Mouse (Mus musculus) limb, embryonic 11.5 days (tissue): ENCODE measurements at regions not wholly inside any gene's neighbourhood (a gene's known extent, or its start where the extent isn't known, plus 50 kb on each side); places are given as distances from the start of the nearest gene placed in this dataset.

ENCODE experiments used
- ATAC-seq: fragments of 200-750 bp; cut with Nextera tagmentation; 2 replicates; pipeline ENCODE4 v1.8.0; 2017; ENCODE audit warnings: low read depth; ENCODE audit not compliant: insufficient number of reproducible peaks, low FRiP score, low TSS enrichment
- DNase-seq: peaks from one replicate; pipeline ENCODE4 v3.0.0-alpha.2; 2015; ENCODE audit warnings: low spot score
- H3K27ac ChIP-seq: fragments of 300-500 bp; sonication (generic); replicated peaks from 2 replicates; pipeline ENCODE4 v1.5.1; 2014; ENCODE audit warnings: low read depth, mild to moderate bottlenecking, low read length
- H3K27me3 ChIP-seq: fragments of 300-500 bp; sonication (generic); 2 replicates; pipeline ENCODE4 v1.6.1; 2014; ENCODE audit warnings: mild to moderate bottlenecking, low read length, mixed read lengths; ENCODE audit not compliant: control insufficient read depth, insufficient read depth
- H3K36me3 ChIP-seq: fragments of 300-500 bp; sonication (generic); 2 replicates; pipeline ENCODE4 v1.6.1; 2014; ENCODE audit warnings: mild to moderate bottlenecking, low read length, moderate library complexity, mixed read lengths; ENCODE audit not compliant: control insufficient read depth, insufficient read depth
- H3K4me1 ChIP-seq: fragments of 300-500 bp; sonication (generic); 2 replicates; pipeline ENCODE4 v1.6.1; 2014; ENCODE audit warnings: low read length, mixed read lengths; ENCODE audit not compliant: control insufficient read depth, insufficient read depth
- H3K4me2 ChIP-seq: fragments of 300-500 bp; sonication (generic); 2 replicates; pipeline ENCODE4 v1.6.1; 2014; ENCODE audit warnings: low read depth, mild to moderate bottlenecking, moderate library complexity; ENCODE audit not compliant: severe bottlenecking
- H3K4me3 ChIP-seq: fragments of 300-500 bp; sonication (generic); 2 replicates; pipeline ENCODE4 v1.5.1; 2014; ENCODE audit warnings: low read depth, low read length
- H3K9ac ChIP-seq: fragments of 300-500 bp; sonication (generic); 2 replicates; pipeline ENCODE4 v1.6.1; 2014; ENCODE audit warnings: mild to moderate bottlenecking, low read length
- H3K9me3 ChIP-seq: fragments of 300-500 bp; sonication (generic); 2 replicates; pipeline ENCODE4 v1.6.1; 2016; ENCODE audit warnings: low read length; ENCODE audit not compliant: control insufficient read depth
- WGBS: fragments of 180-500 bp; shearing (Covaris S2); extraction: QIAGEN DNeasy Blood & Tissue Kit; methylation state at CpG from one replicate; pipeline ENCODE4 v1.1.7; 2014; 5-methylcytosine and 5-hydroxymethylcytosine counted together

GRCm38 (mm10) chr16:21340136-21340535, 82.8 kb upstream of the Vps8 start:
- Histone ChIP-seq H3K27me3 (no peaks in the 10 kb centered on the region), H3K4me2 (no peak overlapping the region), H3K9ac (no peak overlapping the region), H3K9me3 (no peaks in the 10 kb centered on the region), H3K4me3 (no peak overlapping the region), H3K36me3 (no peaks in the 10 kb centered on the region), H3K4me1 (peaks cover 21% of the 10 kb centered on the region), H3K27ac (peak overlapping the region; percentile 30; the same call in 1 of the 2 replicates)
- no peak for ATAC-seq
- DNase-seq = peak; percentile 34
- WGBS = 41% methylated on average over 7 of the region's 7 CpGs

- no peak for DNase-seq
- WGBS = 71% methylated on average over 1 of the region's 1 CpGs
- no peaks in the 10 kb centered on the region for H3K36me3 ChIP-seq
Observed at GRCm38 (mm10) chr16:21349869-21350268, 73.0 kb upstream of the Vps8 start.

GRCm38 (mm10) chr16:21351289-21351688, 71.6 kb upstream of the Vps8 start:
- no peak for ATAC-seq
- WGBS = 82% methylated on average over 3 of the region's 3 CpGs
- no peaks in the 10 kb centered on the region for H3K36me3 ChIP-seq
- H3K4me1 ChIP-seq = peaks cover 6% of the 10 kb centered on the region
- no peaks in the 10 kb centered on the region for H3K9me3 ChIP-seq
- no peak for DNase-seq
- H3K4me3 ChIP-seq = no peak overlapping the region
- no peak overlapping the region for H3K4me2 ChIP-seq
- no peaks in the 10 kb centered on the region for H3K27me3 ChIP-seq
- no peak overlapping the region for H3K9ac ChIP-seq
- no peak overlapping the region for H3K27ac ChIP-seq

More at GRCm38 (mm10) chr16:21349869-21350268, 73.0 kb upstream of the Vps8 start:
- Histone ChIP-seq H3K9me3 (no peaks in the 10 kb centered on the region), H3K4me3 (no peak overlapping the region), H3K4me1 (peaks cover 6% of the 10 kb centered on the region), H3K27me3 (no peaks in the 10 kb centered on the region), H3K4me2 (no peak overlapping the region), H3K27ac (no peak overlapping the region), H3K9ac (no peak overlapping the region)
- no peak for ATAC-seq

GRCm38 (mm10) chr16:21353111-21353510, 69.8 kb upstream of the Vps8 start:
- no peak overlapping the region; the same call in 1 of the 2 replicates for H3K4me2 ChIP-seq
- no peak overlapping the region for H3K4me3 ChIP-seq
- DNase-seq = no peak
- H3K27me3 ChIP-seq = no peaks in the 10 kb centered on the region
- no peaks in the 10 kb centered on the region for H3K9me3 ChIP-seq
- H3K9ac ChIP-seq = no peak overlapping the region
- ATAC-seq = no peak; the same call in 1 of the 2 replicates
- 41% methylated on average over 5 of the region's 5 CpGs for WGBS
- no peak overlapping the region for H3K27ac ChIP-seq
- H3K4me1 ChIP-seq = peaks cover 6% of the 10 kb centered on the region
- H3K36me3 ChIP-seq = no peaks in the 10 kb centered on the region

- H3K36me3 ChIP-seq = no peaks in the 10 kb centered on the region
- no peak overlapping the region for H3K9ac ChIP-seq
- no peaks in the 10 kb centered on the region for H3K27me3 ChIP-seq
- H3K27ac ChIP-seq = no peak overlapping the region
- no peak overlapping the region for H3K4me3 ChIP-seq
- no peaks in the 10 kb centered on the region for H3K9me3 ChIP-seq
- H3K4me2 ChIP-seq = no peak overlapping the region; the same call in 1 of the 2 replicates
- H3K4me1 ChIP-seq = peaks cover 6% of the 10 kb centered on the region
- peak; percentile 71 for DNase-seq
- peak; percentile 60; the same call in 1 of the 2 replicates for ATAC-seq
- 11% methylated on average over 6 of the region's 6 CpGs for WGBS
Observed at GRCm38 (mm10) chr16:21353545-21353944, 69.4 kb upstream of the Vps8 start.

- WGBS = 75% methylated on average over 1 of the region's 1 CpGs
Observed at GRCm38 (mm10) chr16:21355638-21356037, 67.3 kb upstream of the Vps8 start.

GRCm38 (mm10) chr16:21357433-21357832, 65.5 kb upstream of the Vps8 start:
- 54% methylated on average over 5 of the region's 5 CpGs for WGBS
- Histone ChIP-seq H3K4me2 (no peak overlapping the region), H3K4me3 (no peak overlapping the region), H3K36me3 (no peaks in the 10 kb centered on the region), H3K27me3 (no peaks in the 10 kb centered on the region), H3K9me3 (no peaks in the 10 kb centered on the region), H3K9ac (no peak overlapping the region), H3K27ac (no peak overlapping the region), H3K4me1 (peaks cover 8% of the 10 kb centered on the region)
- ATAC-seq (no peak), DNase-seq (no peak)

More at GRCm38 (mm10) chr16:21355638-21356037, 67.3 kb upstream of the Vps8 start:
- Histone ChIP-seq H3K4me3 (no peak overlapping the region), H3K27ac (no peak overlapping the region), H3K9me3 (no peaks in the 10 kb centered on the region), H3K4me1 (peaks cover 6% of the 10 kb centered on the region), H3K9ac (no peak overlapping the region), H3K4me2 (no peak overlapping the region), H3K36me3 (no peaks in the 10 kb centered on the region), H3K27me3 (no peaks in the 10 kb centered on the region)
- DNase-seq = no peak
- no peak for ATAC-seq

GRCm38 (mm10) chr16:21358313-21358920, 64.5 kb upstream of the Vps8 start:
- no peaks in the 10 kb centered on the region for H3K9me3 ChIP-seq
- H3K27ac ChIP-seq = no peak overlapping the region
- H3K27me3 ChIP-seq = no peaks in the 10 kb centered on the region
- WGBS = 75% methylated on average over 12 of the region's 12 CpGs
- H3K4me1 ChIP-seq = peaks cover 9% of the 10 kb centered on the region
- no peaks in the 10 kb centered on the region for H3K36me3 ChIP-seq
- no peak overlapping the region for H3K4me3 ChIP-seq
- no peak overlapping the region for H3K9ac ChIP-seq
- DNase-seq (no peak), ATAC-seq (no peak)
- H3K4me2 ChIP-seq = peak overlapping the region; percentile 8; the same call in 1 of the 2 replicates

- 62% methylated on average over 4 of the region's 4 CpGs for WGBS
- Histone ChIP-seq H3K4me1 (peaks cover 12% of the 10 kb centered on the region; the same call in 1 of the 2 replicates), H3K9ac (no peak overlapping the region), H3K4me3 (no peak overlapping the region), H3K36me3 (no peaks in the 10 kb centered on the region), H3K4me2 (no peak overlapping the region), H3K27ac (no peak overlapping the region), H3K27me3 (no peaks in the 10 kb centered on the region), H3K9me3 (no peaks in the 10 kb centered on the region)
- DNase-seq = no peak
- no peak for ATAC-seq
Observed at GRCm38 (mm10) chr16:21359459-21359858, 63.5 kb upstream of the Vps8 start.
